Mouse (Mus musculus) lung, embryonic 14.5 days (tissue): ENCODE results near the gene Coro7. TPM values are rescaled to one million over a fixed set of nuclear protein-coding genes. Genes with fewer than 3 reads are reported as not detected.

Experiments used
- ATAC-seq: fragments of 200-750 bp; cut with Nextera tagmentation; 2 replicates; pipeline ENCODE4 v1.8.0; 2017; ENCODE audit warnings: mild to moderate bottlenecking, moderate TSS enrichment, moderate library complexity; ENCODE audit not compliant: insufficient read depth
- DNase-seq: peaks from one replicate; pipeline ENCODE4 v3.0.0-alpha.2; 2015
- H3K27ac ChIP-seq: fragments of 300-500 bp; sonication (generic); 2 replicates; pipeline ENCODE4 v1.5.1; 2014; ENCODE audit warnings: low read depth, mild to moderate bottlenecking, moderate library complexity
- H3K27me3 ChIP-seq: fragments of 300-500 bp; sonication (generic); 2 replicates; pipeline ENCODE4 v1.6.1; 2014; ENCODE audit warnings: low read length, control low read depth; ENCODE audit not compliant: insufficient read depth
- H3K36me3 ChIP-seq: fragments of 300-500 bp; sonication (generic); 2 replicates; pipeline ENCODE4 v1.6.1; 2014; ENCODE audit warnings: control low read depth; ENCODE audit not compliant: insufficient read depth
- H3K4me1 ChIP-seq: fragments of 300-500 bp; sonication (generic); 2 replicates; pipeline ENCODE4 v1.6.1; 2014; ENCODE audit warnings: antibody characterized with exemption, control low read depth; ENCODE audit not compliant: insufficient read depth
- H3K4me2 ChIP-seq: fragments of 300-500 bp; sonication (generic); 2 replicates; pipeline ENCODE4 v1.6.1; 2014; ENCODE audit warnings: mild to moderate bottlenecking
- H3K4me3 ChIP-seq: fragments of 300-500 bp; sonication (generic); 2 replicates; pipeline ENCODE4 v1.5.1; 2014; ENCODE audit warnings: low read depth, low read length
- H3K9ac ChIP-seq: fragments of 300-500 bp; sonication (generic); 2 replicates; pipeline ENCODE4 v1.6.1; 2014
- H3K9me3 ChIP-seq: fragments of 300-500 bp; sonication (generic); 2 replicates; pipeline ENCODE4 v1.6.1; 2016; ENCODE audit warnings: low read depth, low read length, control low read depth
- CTCF ChIP-seq: IDR thresholded peaks from 2 replicates; pipeline ENCODE4 v1.5.1; 2016; ENCODE audit warnings: antibody characterized with exemption, low read depth
- WGBS: fragments of 180-500 bp; shearing (Covaris S2); extraction: QIAGEN DNeasy Blood & Tissue Kit; methylation state at CpG from one replicate; pipeline ENCODE4 v1.1.7; 2014; 5-methylcytosine and 5-hydroxymethylcytosine counted together
- polyA plus RNA-seq: library from polyadenylated mRNA; unstranded; fragments of >200 nt; fragmentation: Nextera tagmentation; extraction: Ambion mirVana; gene quantifications from 2 replicates; pipeline ENCODE4 v1.2.1, GENCODE M21; 2014

The Coro7 gene
- polyA plus RNA-seq, 1 experiment from 2014 or later: 15.1 TPM

DNA sequence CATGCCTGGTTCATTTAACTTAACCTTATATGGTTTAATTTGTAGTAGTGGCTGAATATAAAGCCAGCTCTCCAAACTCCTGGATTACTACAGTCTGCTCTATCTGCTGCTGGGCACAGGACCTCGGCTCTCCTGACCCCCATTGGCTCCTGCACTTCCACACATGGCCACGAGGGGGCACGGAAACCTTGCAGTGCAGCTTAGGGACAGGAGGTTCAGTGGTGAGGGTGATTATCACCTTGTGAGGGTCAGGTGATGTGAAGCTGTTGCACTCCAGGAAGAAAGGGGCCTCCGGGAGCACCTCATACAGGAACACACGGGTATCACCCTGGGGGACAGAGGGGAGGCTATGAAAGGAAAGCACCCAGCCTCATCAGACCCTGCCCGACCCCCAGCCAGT, 49.6 kb downstream of the Coro7 start:
- H3K27ac ChIP-seq: no peak overlapping the region
- no peaks in the 10 kb centered on the region for H3K9me3 ChIP-seq
- no peak overlapping the region for H3K9ac ChIP-seq
- no peaks in the 10 kb centered on the region for H3K27me3 ChIP-seq
- no peak overlapping the region for H3K4me3 ChIP-seq
- no peak overlapping the region for H3K4me2 ChIP-seq
- peak; percentile 100 for TF ChIP-seq CTCF
- DNase-seq (peak; percentile 86), ATAC-seq (no peak)
- WGBS: 16% methylated on average over 6 of the region's 6 CpGs
- 0 out of 2 replicates have a peak, but pooled peaks cover 7% of the 10 kb centered on the region for H3K4me1 ChIP-seq
- 0 out of 2 replicates have a peak, but pooled peaks cover 6% of the 10 kb centered on the region for H3K36me3 ChIP-seq

DNA sequence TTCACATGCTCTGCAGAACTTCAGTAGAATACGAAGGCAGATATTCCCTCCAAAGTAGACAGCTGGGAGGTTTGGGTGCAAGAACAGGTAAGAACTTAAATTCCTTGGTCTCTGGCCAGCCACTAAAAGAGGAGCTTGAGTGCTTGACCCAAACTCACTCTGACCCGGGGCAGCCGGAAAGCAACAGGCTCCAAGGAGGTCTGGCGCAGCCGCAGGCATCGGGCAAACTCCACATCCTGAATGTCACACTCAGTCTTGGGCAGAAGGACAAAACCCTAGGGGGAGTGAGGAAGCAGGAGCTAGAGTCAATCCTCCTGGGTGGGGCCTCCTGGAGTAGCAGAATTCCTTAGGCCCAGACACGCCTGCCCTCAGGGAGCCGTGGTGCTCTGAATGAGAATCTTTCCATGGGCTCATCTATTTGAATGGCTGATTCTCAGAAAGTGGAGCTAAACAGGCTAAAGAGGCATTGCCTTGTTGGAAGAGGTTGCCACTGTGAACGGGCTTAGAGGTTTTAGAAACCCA, 50.6 kb downstream of the Coro7 start:
- Histone ChIP-seq H3K36me3 (0 out of 2 replicates have a peak, but pooled peaks cover 6% of the 10 kb centered on the region), H3K9me3 (no peaks in the 10 kb centered on the region), H3K4me3 (no peak overlapping the region), H3K4me1 (0 out of 2 replicates have a peak, but pooled peaks cover 7% of the 10 kb centered on the region), H3K9ac (no peak overlapping the region), H3K27me3 (no peaks in the 10 kb centered on the region), H3K4me2 (no peak overlapping the region), H3K27ac (no peak overlapping the region)
- DNase-seq (no peak), ATAC-seq (no peak)
- no peak for TF ChIP-seq CTCF
- WGBS: 89% methylated on average over 9 of the region's 9 CpGs

DNA sequence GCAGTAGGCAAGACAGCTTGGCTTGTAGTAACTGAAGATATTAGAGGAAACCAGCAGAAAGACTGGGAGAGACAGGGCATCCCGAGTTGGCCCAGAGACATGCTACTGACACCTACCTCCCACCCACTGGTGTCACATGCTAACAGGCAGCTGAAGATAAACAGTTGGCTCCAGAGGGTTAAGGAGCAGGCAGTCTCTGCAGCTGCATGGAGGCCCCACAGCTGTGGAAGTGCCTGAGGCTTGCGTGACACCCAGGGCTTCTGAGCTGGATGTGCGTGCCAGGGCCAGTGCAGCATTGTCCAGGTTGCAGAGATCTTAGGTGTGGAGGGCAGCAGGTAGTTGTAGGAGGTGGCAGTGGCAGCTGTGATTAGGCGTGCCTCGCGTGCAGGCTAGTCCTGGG, 52.5 kb downstream of the Coro7 start:
- Histone ChIP-seq H3K4me3 (no peak overlapping the region), H3K36me3 (0 out of 2 replicates have a peak, but pooled peaks cover 6% of the 10 kb centered on the region), H3K4me2 (no peak overlapping the region), H3K27ac (no peak overlapping the region), H3K9me3 (no peaks in the 10 kb centered on the region), H3K4me1 (peaks cover 14% of the 10 kb centered on the region; the same call in 1 of the 2 replicates), H3K9ac (0 out of 2 replicates have a peak overlapping the region, but pooled peaks have one; percentile 3), H3K27me3 (no peaks in the 10 kb centered on the region)
- no peak for DNase-seq
- ATAC-seq: no peak
- WGBS: 44% methylated on average over 6 of the region's 6 CpGs
- TF ChIP-seq CTCF: no peak

DNA sequence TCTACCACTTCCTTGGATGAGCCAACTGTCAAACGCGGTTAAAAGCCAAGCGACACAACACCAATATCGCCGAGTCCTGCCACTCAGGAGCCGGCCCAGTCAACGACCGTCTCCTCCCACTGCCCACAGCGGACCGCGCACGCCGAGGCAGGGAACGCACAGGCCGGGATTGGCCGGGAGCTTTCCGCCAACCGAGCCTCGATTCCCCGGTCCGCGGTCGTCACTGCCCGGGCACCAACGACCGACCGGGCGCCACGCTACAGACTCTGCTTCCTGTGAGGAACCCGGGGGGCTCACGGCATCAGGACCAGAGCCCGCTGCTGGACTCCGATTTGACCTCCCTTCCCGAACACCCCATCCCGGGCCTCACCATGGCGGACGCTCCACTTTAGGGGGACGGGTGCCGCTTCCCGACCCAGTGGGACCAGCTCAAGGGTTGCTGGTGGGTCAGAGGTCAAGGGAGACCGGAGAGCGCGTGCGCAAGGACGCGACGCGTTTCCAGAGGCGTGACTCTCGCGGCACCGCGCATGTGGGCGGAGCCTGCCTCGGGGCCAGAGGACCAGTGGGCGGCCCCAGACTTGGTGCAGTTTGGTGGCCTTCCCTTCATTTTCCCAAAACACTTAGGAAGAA, 55.0 kb downstream of the Coro7 start, which contains the start of gene Pam16:
Gene Pam16 (minus strand): TSS at position 508 of the 630 bp plus-strand sequence.
- H3K27me3 ChIP-seq: no peaks in the 10 kb centered on the region
- no peak for TF ChIP-seq CTCF
- H3K27ac ChIP-seq: peak within 1 kb of the TSS; percentile 81
- H3K9ac ChIP-seq: peak within 1 kb of the TSS; percentile 85
- H3K4me1 ChIP-seq: peaks cover 14% of the 10 kb centered on the region; the same call in 1 of the 2 replicates
- 0 out of 2 replicates have a peak, but pooled peaks cover 7% of the 10 kb centered on the region for H3K36me3 ChIP-seq
- peak; percentile 98 for DNase-seq
- H3K9me3 ChIP-seq: no peaks in the 10 kb centered on the region
- under 1% methylated on average over 53 of the region's 56 CpGs for WGBS
- H3K4me3 ChIP-seq: peak within 1 kb of the TSS; percentile 77
- peak; percentile 87 for ATAC-seq
- peak within 1 kb of the TSS; percentile 80 for H3K4me2 ChIP-seq

DNA sequence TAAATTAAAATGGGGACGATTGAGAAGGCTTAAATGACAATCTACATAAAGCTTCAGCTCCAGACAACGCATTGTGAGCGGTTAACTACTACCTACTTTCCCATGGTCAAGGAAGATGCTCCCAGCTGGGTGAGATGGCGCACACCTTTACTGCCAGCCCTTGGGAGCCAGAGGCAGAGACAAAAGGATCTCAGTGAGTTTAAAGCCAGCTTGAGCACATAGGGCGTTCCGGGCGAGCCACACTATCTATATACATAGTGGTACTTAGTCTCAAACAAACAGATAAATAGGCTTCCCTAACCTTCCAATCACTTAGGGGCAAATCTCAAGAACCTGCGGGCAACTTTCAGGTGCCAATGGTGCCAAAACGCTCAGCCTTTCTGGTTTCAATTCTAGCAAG, 55.5 kb downstream of the Coro7 start:
- TF ChIP-seq CTCF: no peak
- Histone ChIP-seq H3K9me3 (no peaks in the 10 kb centered on the region), H3K36me3 (0 out of 2 replicates have a peak, but pooled peaks cover 8% of the 10 kb centered on the region), H3K4me2 (peak overlapping the region; percentile 80), H3K27me3 (no peaks in the 10 kb centered on the region), H3K27ac (peak overlapping the region; percentile 81), H3K9ac (peak overlapping the region; percentile 85), H3K4me3 (peak overlapping the region; percentile 77), H3K4me1 (peaks cover 14% of the 10 kb centered on the region; the same call in 1 of the 2 replicates)
- DNase-seq: no peak
- ATAC-seq: no peak
- WGBS: 14% methylated on average over 9 of the region's 9 CpGs

DNA sequence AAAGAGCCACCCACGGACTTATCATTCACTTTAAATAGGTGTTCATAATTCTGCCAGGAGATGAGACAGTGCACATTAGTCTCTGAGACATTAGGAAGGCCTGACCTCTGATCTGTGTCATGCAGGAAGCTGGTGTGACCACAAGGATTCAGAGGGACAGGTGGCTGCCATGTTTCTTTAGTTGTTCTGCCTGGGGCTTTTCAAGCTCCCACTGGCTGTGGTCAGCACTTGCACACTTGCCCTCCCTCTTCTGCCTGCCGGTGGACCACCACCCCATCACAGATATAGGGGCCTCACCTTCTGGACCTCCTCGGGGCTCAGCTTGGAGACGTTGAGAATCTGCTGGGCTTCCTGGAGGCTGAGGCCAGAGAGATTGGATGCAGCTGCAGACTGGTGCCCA, 62.7 kb downstream of the Coro7 start:
- no peak for DNase-seq
- Histone ChIP-seq H3K4me1 (no peaks in the 10 kb centered on the region), H3K27me3 (no peaks in the 10 kb centered on the region), H3K4me2 (no peak overlapping the region), H3K4me3 (no peak overlapping the region), H3K27ac (no peak overlapping the region), H3K9ac (no peak overlapping the region), H3K36me3 (peaks cover 74% of the 10 kb centered on the region), H3K9me3 (no peaks in the 10 kb centered on the region)
- no peak for TF ChIP-seq CTCF
- no peak for ATAC-seq
- WGBS: 68% methylated on average over 4 of the region's 4 CpGs

DNA sequence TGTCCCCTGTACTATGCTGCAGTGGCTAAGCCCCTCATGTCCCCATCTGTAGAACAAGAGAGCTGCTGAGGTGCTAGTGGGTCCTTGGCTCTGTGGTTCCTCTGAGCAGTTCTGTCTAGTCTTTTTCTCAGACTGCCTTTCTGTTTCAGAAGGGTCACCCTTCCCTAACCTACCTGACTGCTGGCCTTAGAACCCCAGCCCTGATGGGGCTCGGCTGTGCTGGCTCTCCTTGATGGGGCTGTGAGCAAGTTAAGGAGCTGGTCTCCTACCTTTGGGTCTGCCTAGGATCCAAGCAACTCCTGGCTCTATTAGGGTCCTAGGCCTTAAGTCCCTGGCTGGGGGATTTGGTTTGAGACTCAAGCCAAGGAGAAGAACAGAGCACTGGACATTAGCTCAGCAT, 64.3 kb downstream of the Coro7 start:
- Histone ChIP-seq H3K4me1 (no peaks in the 10 kb centered on the region), H3K27me3 (no peaks in the 10 kb centered on the region), H3K36me3 (peaks cover 85% of the 10 kb centered on the region), H3K27ac (no peak overlapping the region), H3K9me3 (no peaks in the 10 kb centered on the region), H3K4me2 (no peak overlapping the region), H3K9ac (no peak overlapping the region), H3K4me3 (no peak overlapping the region)
- WGBS: 82% methylated on average over 1 of the region's 1 CpGs
- no peak for TF ChIP-seq CTCF
- DNase-seq (no peak), ATAC-seq (no peak)
